Mouse (Mus musculus): ENCODE results near the gene E2f4.
"Not testable (repeated sequence)": the region's sequence is repeated elsewhere in the genome, so short reads cannot be mapped to it uniquely, and the experiment has no call there.

E2f4 gene

DNA sequence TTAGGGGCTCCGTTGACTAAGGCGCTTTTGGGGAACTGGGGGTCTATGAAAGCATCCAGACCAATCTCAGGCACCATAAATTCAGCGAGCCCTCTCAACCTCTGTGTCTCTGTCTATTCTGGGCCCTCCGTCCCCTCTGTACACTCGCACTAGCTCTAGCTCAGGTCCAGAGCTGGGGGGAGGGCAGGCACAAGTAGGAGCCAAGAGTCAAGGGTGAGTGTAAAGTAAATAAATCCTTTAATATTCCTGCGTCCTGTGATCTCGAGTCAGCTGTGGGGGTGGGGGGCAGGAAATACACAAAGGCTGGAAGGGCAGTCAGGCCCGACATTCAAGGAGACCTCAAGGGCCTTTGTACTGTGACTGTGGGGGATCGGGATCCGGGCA, 28.4 kb upstream of the E2f4 start:
- no peak for DNase-seq (ENCODE audit: low spot score in 2 of 2)

DNA sequence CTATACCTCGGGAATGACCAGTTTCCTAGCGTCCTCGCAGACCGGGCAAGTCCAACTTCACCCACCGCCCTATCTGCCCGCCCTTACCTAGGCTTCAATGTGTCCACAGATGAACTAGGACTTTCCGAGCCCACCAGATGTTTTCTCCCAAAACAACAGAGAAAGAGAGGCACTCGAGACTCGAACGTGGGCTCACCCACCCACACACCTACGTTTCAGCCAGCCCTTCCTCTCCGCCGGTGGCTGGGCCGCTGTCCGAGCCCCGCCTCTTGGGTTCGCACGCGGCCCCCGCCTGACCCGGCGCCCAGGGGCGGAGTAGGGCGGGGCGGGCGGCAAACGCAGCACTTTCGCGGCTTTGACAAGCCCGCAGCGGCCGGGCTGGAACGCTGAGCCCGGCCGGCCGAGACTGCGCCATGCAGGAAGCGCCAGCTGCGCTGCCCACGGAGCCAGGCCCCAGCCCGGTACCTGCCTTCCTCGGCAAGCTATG, 28.0 kb upstream of the E2f4 start, which contains the start of gene Hsf4:
Hsf4 (plus strand) TSS at position 341 of the 487 bp plus-strand sequence.
- peak; percentile 46 to 49 for DNase-seq (ENCODE audit: low spot score in 2 of 2)

DNA sequence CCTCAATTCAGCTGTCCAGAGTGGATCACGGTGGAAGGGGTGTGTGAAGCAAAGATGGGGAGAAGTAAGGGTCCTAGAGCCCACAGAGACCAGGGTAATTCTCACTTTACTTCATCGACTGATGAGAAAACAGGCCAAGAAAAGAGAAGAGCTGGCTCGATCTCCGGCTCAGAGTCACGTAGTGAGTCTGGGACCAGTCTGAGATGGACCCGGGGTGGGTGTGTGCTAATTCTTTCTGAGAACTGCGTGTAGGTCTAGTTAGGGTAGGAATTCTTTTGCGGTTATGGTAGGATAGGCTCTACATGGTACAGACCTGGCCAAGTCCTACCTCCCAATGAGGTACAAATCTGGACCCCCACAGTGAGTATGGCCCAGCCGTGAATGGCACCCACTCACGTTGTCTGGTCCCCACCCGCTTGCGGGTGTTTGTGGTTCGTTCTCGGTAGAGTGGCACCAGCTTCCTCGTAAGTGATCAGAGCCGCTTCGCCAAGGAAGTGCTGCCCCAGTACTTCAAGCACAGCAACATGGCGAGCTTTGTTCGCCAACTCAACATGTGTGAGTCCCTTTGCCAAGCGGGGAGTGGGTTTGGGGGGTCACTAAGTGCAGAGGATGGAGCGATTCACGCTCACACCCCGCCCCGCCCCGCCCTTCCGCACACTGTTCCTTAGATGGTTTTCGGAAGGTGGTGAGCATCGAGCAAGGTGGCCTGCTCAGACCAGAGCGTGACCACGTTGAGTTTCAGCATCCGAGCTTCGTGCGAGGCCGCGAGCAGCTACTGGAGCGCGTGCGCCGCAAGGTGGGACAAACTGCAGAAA, 27.2 kb upstream of the E2f4 start:
- no peak for DNase-seq (ENCODE audit: low spot score in 2 of 2)

DNA sequence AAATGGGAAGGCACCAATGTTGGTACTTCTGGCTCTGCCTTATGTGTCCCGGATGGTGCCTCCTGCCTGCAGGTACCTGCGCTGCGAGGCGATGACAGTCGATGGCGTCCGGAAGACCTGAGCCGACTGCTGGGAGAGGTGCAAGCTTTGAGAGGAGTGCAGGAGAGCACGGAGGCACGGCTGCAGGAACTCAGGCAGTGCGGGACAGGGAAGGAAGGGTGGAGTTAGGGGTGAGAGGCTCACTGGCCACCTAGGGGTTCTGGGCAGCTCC, 26.6 kb upstream of the E2f4 start:
- DNase-seq (ENCODE audit: low spot score in 2 of 2), result no peak

DNA sequence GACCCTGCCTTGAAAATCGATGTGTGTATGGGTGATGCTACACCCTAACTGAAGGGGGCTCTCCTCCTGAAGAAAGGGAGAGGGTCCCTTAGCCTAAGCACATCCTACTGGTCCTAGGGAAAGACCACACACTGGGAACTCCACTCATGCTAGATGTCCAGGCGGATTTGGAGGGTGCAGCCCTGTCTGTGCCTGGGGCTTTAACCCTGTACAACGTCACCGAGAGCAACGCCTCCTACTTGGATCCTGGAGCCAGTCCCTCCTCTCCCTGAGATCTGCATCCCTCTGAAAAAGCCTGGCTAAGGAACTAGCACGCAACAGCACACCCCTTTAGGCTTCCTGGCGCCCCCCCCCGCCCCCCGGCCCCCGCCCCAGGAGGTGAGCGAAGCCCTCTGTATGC, 22.1 kb upstream of the E2f4 start:
- no peak for DNase-seq (ENCODE audit: low spot score in 2 of 2)

DNA sequence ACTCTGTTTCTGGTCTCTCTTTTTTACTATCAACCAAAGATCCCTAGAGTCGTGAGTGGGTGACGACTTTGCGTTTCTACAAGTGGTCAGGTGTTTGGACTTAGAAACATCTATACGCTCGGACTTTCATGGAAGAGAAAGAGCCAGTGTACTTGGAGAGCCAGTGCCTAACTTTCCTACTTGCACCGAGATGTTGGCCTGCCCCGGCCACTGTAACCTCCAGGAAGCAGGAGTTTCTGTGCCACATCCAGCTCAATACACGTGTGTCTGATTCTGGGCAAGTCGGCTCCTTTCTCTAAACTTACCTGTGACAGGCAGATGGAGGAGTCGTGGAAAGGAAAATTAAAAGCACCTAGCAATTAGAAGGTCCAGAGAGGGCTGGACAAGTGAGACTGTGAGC, 21.6 kb upstream of the E2f4 start, which contains the start of gene Nol3:
Nol3 (plus strand) TSS at position 301 of the 400 bp plus-strand sequence.
- no peak for DNase-seq (ENCODE audit: low spot score in 2 of 2)

DNA sequence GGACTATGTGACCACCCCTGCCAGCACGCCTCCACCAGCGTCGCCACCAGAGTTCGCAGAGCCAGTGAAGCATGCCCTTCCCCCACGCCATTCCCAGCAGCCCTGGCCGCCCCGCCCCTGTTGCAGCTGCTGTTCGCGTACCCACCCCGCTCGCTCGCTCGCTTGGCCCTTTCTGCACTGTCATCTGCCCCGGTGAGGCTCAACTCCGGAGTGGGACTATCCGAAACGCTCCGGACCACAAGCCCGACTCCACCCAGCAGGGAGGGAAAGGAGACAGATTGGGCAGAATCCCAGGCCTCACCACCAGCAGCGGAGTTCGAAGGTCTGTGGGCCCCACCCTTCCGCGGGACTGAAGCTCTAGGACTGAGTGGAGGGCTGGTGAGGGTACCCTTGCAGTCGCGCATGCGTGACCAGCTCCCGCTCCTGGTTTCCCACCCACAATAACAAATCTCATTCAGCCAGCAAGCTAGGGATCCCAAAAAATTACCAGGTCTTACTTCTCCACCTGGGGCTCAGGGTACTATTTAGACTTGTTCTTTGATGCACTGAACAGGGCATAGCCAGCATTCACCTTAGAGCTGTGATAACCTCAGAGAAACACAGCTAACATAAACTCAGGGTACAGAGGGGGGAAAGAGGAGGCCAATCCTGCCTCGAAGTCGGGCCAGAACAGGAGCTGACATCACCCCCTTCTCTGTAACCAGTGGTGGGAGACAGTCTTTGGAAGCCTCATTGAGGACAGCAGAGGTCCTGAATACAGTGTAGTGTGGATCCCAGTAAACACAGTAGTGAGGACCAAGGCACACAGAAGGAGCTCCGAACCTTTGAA, 21.0 kb upstream of the E2f4 start:
- DNase-seq (ENCODE audit: low spot score in 2 of 2), result no peak

DNA sequence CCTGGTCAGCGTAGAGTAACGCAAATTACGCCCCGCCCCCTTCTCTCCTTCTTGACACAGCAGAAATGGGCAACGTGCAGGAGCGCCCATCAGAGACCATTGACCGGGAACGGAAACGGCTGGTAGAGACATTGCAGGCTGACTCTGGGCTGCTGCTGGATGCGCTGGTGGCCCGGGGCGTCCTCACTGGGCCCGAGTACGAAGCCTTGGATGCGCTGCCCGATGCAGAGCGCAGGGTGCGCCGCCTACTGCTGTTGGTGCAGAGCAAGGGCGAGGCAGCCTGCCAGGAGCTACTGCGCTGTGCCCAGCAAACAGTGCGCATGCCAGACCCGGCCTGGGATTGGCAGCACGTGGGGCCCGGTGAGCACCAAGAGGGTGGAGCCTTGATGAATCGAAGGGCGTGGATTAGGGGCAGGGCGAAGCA, 18.5 kb upstream of the E2f4 start:
- DNase-seq (ENCODE audit: low spot score in 2 of 2), result peak in 1 of 2 experiments; percentile 51

DNA sequence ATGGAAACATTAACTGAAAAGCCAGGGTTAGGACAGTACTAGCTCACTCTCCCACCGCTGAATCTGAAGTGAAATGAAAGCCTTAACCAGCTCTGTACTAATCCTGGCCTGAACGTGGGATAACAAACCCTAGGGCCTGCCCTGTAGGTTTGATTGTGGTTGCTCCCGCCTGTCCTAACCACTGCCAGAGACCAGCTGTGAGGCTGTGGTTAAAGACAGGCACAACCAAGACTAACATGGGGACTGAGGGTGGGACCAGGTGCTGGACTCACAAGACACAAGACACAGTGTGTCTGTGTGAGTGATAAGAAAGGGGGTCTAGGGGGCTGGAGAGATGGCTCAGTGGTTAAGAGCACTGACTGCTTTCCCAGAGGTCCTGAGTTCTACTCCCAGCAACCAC, 16.9 kb upstream of the E2f4 start:
- DNase-seq (ENCODE audit: low spot score in 2 of 2), result no peak

DNA sequence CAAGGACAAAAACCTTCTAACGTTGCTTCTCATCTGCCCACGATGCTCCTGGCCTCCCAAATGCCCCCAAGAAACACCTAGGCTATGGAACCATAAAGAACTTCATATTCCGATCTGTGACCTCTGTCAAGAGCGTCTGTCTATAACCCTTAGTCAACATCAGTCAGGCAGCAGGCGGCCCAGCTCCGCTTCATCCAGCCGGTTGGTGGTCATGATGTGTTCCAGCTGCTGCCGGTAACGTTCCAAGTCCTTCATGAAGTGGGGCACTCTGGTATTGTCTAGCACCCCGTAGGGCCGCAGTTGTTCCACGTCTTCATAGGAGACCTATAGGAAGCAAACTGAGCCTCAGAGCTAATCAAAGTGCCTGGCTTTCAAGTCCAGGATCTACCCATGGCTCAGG, 15.6 kb upstream of the E2f4 start:
- DNase-seq (ENCODE audit: low spot score in 2 of 2), result no peak

DNA sequence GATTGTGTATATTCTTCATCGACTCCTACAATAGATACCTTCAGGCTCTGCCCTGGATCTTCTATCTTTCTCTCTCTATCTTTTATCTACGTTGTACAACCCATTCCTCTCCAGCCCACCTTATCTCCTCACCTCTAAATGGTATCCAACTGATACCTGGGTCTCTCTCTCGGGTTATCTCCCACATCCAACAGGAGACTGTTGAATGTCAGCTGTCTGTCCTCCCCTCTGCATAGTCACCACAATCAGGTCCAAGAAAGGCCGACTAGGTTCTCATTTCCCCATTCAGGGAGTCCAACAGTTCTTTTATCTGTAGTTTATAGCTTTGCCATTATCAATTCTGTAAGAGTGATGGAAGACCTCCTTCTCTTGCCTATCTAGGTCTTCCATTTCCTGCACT, 15.2 kb upstream of the E2f4 start:
- DNase-seq (ENCODE audit: low spot score in 2 of 2), result no peak

DNA sequence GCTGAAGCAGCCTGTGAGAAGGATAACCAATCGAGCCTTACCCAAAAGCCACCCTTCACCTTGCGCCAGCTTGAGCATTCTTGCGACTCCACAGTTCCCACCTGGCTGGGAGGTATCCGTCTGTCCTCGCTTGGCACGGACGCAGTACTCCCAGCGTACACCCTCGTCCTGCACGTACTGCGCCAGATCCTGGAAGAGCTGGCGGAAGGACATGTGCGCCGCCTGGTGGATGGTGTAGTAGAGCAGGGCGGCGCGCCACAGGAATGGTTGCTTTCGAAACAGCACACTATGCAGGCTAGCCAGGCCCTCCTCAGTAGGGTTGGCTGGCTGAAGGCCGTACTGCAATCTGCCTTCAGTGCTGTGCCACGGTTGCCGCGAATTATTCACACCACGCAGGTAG, 14.4 kb upstream of the E2f4 start:
- no peak for DNase-seq (ENCODE audit: low spot score in 2 of 2)

DNA sequence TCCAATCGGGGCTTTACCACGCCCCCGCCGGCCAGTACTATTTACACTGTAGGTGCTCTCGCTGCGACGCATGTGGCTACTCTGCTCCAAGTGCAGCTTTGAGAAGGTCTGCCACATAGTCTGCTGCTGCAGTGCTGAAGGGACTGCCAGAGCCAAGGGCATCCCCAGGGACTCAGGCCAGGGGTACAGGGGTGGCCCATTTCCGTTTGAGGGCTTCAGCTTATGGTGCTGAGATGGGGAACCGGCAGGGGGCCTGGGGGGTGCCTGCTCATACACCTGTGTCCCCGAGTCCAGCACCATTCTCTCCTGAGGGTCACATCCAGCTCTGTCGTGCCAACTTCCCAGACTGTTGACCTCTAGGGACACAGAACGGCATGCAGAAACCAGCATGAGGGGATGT, 11.9 kb upstream of the E2f4 start:
- no peak for DNase-seq (ENCODE audit: low spot score in 2 of 2)

DNA sequence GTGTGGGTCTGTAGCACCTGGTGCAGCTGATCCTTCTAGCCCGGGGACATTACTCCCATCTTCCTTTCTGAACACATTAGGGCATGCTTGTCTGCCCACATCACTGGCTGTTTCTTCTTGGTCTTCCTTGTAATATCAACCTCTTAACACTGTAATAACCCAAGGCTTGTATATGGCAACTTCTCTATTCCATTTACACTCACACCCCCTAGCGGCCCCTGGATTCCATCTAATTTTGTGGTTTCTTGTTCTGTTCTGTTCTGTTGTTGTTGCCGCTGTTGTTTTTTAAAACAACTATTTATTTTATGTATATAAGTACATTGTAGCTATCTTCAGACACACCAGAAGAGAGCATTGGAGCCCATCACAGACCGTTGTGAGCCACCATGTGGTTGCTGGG, 10.6 kb upstream of the E2f4 start:
- no peak for DNase-seq (ENCODE audit: low spot score in 2 of 2)

DNA sequence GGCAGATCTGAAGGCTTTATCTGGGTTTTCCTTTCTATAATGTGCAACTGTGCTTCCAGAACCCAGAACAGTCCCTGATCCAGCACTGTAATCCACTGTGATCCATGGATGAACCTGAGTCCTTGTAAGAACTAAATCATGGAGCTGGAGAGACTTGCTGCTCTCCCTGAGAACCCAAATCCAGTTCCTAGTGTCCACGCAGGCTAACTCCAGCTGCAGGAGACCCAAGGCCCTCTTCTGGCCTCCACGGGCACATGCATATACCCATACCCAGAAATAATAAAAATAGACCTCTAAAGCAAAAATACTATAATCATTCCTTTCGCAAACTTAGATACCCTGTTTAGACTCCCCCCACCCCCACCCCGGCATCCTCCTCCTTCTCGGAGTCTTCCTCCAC, 9.2 kb upstream of the E2f4 start:
- DNase-seq (ENCODE audit: low spot score in 2 of 2), result no peak

DNA sequence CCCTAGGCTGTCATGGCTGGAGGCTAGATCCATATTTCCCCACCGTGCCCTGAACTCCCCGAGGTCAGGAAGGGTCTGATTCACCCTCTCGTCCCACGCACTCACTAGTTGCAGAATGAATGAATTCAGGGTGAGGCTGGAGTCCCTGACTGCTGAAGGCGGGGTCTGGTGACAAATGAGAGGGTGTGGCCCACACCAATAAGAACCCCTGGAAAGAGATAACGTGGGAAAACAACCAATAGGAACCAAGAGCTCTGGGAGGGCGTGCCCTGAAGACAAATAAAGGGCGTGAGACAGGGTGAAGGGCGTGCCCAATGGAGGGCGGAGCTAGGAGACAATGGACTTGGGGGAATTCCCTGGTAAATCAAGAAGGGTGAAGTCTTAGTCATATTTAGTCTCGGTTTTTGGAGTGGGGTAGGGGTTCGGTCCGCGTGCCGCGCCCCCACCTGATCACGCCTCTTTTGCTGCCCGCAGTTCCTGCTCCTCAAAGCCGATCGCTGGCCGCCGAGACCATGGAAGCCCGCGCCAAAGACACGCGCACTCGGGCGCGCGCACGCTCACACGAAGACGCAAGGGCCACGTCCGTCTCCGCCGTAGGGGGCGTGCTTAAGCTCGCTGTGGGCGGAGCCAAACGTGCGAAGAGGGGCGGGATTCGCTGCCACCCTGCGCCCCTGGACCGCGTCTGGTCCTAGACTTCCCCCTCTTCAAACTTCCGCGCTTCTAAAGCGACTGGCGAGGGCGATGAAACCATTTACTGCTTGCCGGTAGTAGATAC, 8.3 kb upstream of the E2f4 start:
- peak; percentile 94 for DNase-seq (ENCODE audit: low spot score in 2 of 2)

DNA sequence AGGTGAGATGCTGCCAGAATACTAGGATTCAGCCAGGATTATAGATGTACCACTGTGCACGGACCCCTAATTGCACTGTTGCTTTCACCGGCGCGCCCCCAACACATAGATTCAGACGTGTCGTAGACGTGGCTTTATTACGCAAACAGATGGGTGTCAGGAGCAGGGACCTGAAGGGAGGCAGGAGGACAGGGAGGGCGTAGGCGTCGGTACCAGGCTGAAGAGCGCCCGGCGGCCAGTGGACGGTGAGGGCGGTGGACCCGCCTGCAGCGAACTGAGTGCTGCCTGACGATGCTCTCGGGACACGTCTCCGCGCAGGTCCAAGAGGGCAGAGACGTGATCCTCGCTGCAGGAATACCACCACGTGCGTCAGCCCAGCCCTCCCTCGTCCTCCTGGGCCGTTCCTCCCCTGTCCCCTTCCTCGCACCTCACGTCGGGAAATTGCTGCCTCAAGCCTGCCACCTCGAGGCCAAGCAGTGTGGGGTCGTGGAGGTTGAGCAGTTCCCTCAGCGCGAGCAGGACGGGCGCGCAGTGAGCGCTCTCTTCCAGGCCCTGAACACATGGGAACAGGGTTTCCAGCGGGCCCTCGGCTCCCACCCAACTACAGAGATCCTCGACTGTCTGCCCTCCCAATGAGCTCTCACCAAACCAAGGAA, 7.5 kb upstream of the E2f4 start, which contains the start of gene 4931428F04Rik:
4931428F04Rik (minus strand) TSS at position 60 of the 656 bp plus-strand sequence.
- DNase-seq (ENCODE audit: low spot score in 2 of 2), result peak in 1 of 2 experiments; percentile 30

DNA sequence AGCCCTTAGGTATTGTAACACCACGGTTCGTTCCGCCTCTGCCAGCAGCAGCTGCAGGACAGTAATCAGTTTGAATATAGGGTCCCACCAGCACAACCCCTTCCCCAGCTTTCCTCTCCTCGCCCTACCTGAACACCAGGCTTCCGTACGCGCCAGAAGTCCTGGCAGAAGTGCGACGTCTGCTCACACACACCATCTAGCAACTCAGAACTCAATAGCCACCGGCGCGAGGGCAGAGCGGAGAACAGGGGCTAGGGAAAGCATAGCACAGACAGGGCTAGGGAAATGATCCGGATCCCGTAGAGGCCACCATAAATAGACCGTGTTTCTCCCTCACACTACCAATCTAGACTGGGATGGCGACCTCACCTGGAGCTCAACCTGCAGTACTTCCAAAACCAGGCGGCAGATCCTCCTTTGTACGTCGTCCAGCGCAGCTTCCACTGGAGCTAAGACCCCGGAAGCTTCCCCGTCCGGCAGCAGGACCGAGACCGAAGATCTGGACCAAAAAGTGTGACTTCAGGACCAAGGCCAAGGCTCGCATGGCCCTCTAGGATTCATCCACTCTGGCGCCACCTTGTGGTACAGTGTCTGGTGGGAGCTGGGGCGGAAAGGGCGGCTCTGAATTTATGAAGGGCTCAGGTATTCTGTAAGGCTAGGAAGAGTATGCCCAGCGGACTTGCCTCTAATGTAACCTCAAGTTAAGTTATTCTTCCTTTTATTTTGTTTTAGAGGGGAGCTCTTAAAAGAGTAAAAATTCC, 6.7 kb upstream of the E2f4 start:
- DNase-seq (ENCODE audit: low spot score in 2 of 2), result peak; percentile 80 to 83

DNA sequence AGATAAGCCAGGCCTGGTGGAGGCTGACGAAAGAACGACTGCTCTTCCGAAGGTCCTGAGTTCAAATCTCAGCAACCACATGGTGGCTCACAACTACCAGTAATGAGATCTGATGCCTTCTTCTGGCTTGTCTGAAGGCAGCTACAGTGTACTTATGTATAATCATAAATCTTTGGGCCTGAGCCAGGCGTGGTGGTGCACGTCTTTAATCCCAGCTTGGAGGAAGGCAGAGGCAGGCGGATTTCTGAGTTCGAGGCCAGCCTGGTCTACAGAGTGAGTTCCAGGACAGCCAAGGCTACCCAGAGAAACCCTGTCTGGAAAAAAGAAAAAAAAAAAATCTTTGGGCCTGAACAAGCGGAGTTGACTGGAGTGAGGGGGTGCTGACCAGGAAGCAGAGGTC, 6.1 kb upstream of the E2f4 start:
- not testable (repeated sequence) for DNase-seq (ENCODE audit: low spot score in 2 of 2)

DNA sequence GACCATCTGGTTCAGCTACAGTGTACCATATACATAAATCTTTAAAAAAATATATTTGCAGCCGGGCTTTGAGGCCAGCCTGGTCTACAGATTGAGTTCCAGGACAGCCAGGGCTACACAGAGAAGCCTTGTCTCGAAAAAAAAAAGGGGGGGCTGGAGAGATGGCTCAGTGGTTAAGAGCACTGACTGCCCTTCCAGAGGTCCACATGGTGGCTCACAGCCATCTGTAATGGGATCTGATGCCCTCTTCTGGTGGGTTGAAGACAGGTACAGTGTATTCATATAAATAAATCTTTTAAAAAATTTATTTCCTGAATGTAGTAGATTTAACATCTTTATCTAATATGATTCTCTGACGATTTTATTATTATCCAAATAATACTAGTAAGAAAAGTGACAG, 5.7 kb upstream of the E2f4 start:
- not testable (repeated sequence) for DNase-seq (ENCODE audit: low spot score in 2 of 2)

DNA sequence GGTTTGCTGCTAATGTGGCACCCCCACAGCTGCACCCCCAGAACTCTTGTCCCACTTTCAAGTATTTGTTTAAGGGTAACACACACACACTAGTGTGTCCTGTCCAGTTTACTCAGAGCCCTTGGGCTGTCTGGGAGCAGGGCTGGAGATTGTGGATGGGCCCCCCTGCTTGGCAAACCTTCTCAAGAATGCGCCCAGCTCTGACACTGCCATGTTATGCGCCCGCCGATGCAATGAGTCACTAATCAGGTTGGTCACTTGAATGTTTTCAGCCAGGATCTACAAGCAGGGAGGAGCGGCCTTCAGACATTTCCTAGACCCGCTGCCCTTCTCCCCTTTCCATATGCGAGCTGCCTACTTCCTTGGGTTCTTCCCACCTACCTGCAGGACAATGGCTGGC, 5.0 kb upstream of the E2f4 start:
- no peak for DNase-seq (ENCODE audit: low spot score in 2 of 2)
